Mouse (Mus musculus): ENCODE results near the gene Fstl3.

Fstl3 gene

GRCm38 (mm10) chr10:79811736-79812637 is 34.9 kb downstream of the Fstl3 start:
- DNase-seq (ENCODE audit: low spot score in 2 of 2) = peak; percentile 87 to 94

GRCm38 (mm10) chr10:79814271-79814842 is 37.3 kb downstream of the Fstl3 start:
- DNase-seq (ENCODE audit: low spot score in 2 of 2) = no peak

- no peak for DNase-seq (ENCODE audit: low spot score in 2 of 2)
Measured at GRCm38 (mm10) chr10:79815671-79816494, 38.8 kb downstream of the Fstl3 start.

- DNase-seq (ENCODE audit: low spot score in 2 of 2) = no peak
Measured at GRCm38 (mm10) chr10:79817111-79817510, 40.0 kb downstream of the Fstl3 start.

- DNase-seq (ENCODE audit: low spot score in 2 of 2) = no peak
Measured at GRCm38 (mm10) chr10:79818225-79818624, 41.2 kb downstream of the Fstl3 start.

- DNase-seq (ENCODE audit: low spot score in 2 of 2) = no peak
Measured at GRCm38 (mm10) chr10:79819606-79820005, 42.5 kb downstream of the Fstl3 start.

GRCm38 (mm10) chr10:79820277-79820676 is 43.2 kb downstream of the Fstl3 start:
- no peak for DNase-seq (ENCODE audit: low spot score in 2 of 2)

GRCm38 (mm10) chr10:79820782-79821181 is 43.7 kb downstream of the Fstl3 start, which contains the start of gene Misp:
TSS of gene Misp (plus strand) at chr10:79820989.
- no peak for DNase-seq (ENCODE audit: low spot score in 2 of 2)

- no peak for DNase-seq (ENCODE audit: low spot score in 2 of 2)
Measured at GRCm38 (mm10) chr10:79821731-79822130, 44.7 kb downstream of the Fstl3 start.

GRCm38 (mm10) chr10:79822372-79822771 is 45.3 kb downstream of the Fstl3 start:
- DNase-seq (ENCODE audit: low spot score in 2 of 2) = no peak

- DNase-seq (ENCODE audit: low spot score in 2 of 2) = no peak
Measured at GRCm38 (mm10) chr10:79823011-79823410, 45.9 kb downstream of the Fstl3 start.

- DNase-seq (ENCODE audit: low spot score in 2 of 2) = no peak
Measured at GRCm38 (mm10) chr10:79824413-79824812, 47.3 kb downstream of the Fstl3 start.

GRCm38 (mm10) chr10:79831583-79831982 is 54.5 kb downstream of the Fstl3 start:
- no peak for DNase-seq (ENCODE audit: low spot score in 2 of 2)

Data from right cerebral cortex, adult 2 months (tissue).